Mouse (Mus musculus) limb, embryonic 11.5 days (tissue): ENCODE measurements around the gene Prelp. TPM values are rescaled to one million over a fixed set of nuclear protein-coding genes. Genes with fewer than 3 reads are reported as not detected.
"Not testable (repeated sequence)": the region's sequence is repeated elsewhere in the genome, so short reads cannot be mapped to it uniquely, and the experiment has no call there.

Experiments used
- ATAC-seq: fragments of 200-750 bp; cut with Nextera tagmentation; 2 replicates; pipeline ENCODE4 v1.8.0; 2017; ENCODE audit warnings: low read depth; ENCODE audit not compliant: insufficient number of reproducible peaks, low FRiP score, low TSS enrichment
- DNase-seq: peaks from one replicate; pipeline ENCODE4 v3.0.0-alpha.2; 2015; ENCODE audit warnings: low spot score
- H3K27ac ChIP-seq: fragments of 300-500 bp; sonication (generic); replicated peaks from 2 replicates; pipeline ENCODE4 v1.5.1; 2014; ENCODE audit warnings: low read depth, mild to moderate bottlenecking, low read length
- H3K27me3 ChIP-seq: fragments of 300-500 bp; sonication (generic); 2 replicates; pipeline ENCODE4 v1.6.1; 2014; ENCODE audit warnings: mild to moderate bottlenecking, low read length, mixed read lengths; ENCODE audit not compliant: control insufficient read depth, insufficient read depth
- H3K36me3 ChIP-seq: fragments of 300-500 bp; sonication (generic); 2 replicates; pipeline ENCODE4 v1.6.1; 2014; ENCODE audit warnings: mild to moderate bottlenecking, low read length, moderate library complexity, mixed read lengths; ENCODE audit not compliant: control insufficient read depth, insufficient read depth
- H3K4me1 ChIP-seq: fragments of 300-500 bp; sonication (generic); 2 replicates; pipeline ENCODE4 v1.6.1; 2014; ENCODE audit warnings: low read length, mixed read lengths; ENCODE audit not compliant: control insufficient read depth, insufficient read depth
- H3K4me2 ChIP-seq: fragments of 300-500 bp; sonication (generic); 2 replicates; pipeline ENCODE4 v1.6.1; 2014; ENCODE audit warnings: low read depth, mild to moderate bottlenecking, moderate library complexity; ENCODE audit not compliant: severe bottlenecking
- H3K4me3 ChIP-seq: fragments of 300-500 bp; sonication (generic); 2 replicates; pipeline ENCODE4 v1.5.1; 2014; ENCODE audit warnings: low read depth, low read length
- H3K9ac ChIP-seq: fragments of 300-500 bp; sonication (generic); 2 replicates; pipeline ENCODE4 v1.6.1; 2014; ENCODE audit warnings: mild to moderate bottlenecking, low read length
- H3K9me3 ChIP-seq: fragments of 300-500 bp; sonication (generic); 2 replicates; pipeline ENCODE4 v1.6.1; 2016; ENCODE audit warnings: low read length; ENCODE audit not compliant: control insufficient read depth
- WGBS: fragments of 180-500 bp; shearing (Covaris S2); extraction: QIAGEN DNeasy Blood & Tissue Kit; methylation state at CpG from one replicate; pipeline ENCODE4 v1.1.7; 2014; 5-methylcytosine and 5-hydroxymethylcytosine counted together
- polyA plus RNA-seq: library from polyadenylated mRNA; unstranded; fragments of >200 nt; fragmentation: Nextera tagmentation; extraction: Ambion mirVana; gene quantifications from 2 replicates; pipeline ENCODE4 v1.2.1, GENCODE M21; 2014

Gene Prelp
- polyA plus RNA-seq, 1 experiment from 2014 or later: 1.5 TPM

- not testable (repeated sequence) for H3K9ac ChIP-seq, ATAC-seq, H3K36me3 ChIP-seq, H3K27ac ChIP-seq, H3K4me3 ChIP-seq, H3K27me3 ChIP-seq, DNase-seq, H3K4me1 ChIP-seq, H3K4me2 ChIP-seq, H3K9me3 ChIP-seq
- 90% methylated on average over 3 of the region's 3 CpGs for WGBS
These were observed 41.9 kb upstream of the Prelp start for GRCm38 (mm10) chr1:133963128-133963527.

GRCm38 (mm10) chr1:133961281-133962134 is 40.3 kb upstream of the Prelp start:
- no peaks in the 10 kb centered on the region for H3K9me3 ChIP-seq
- H3K4me2 ChIP-seq: no peak overlapping the region
- H3K27me3 ChIP-seq: no peaks in the 10 kb centered on the region
- 32% methylated on average over 18 of the region's 18 CpGs for WGBS
- H3K27ac ChIP-seq: no peak overlapping the region
- H3K9ac ChIP-seq: no peak overlapping the region
- ATAC-seq: no peak
- H3K4me3 ChIP-seq: no peak overlapping the region
- no peaks in the 10 kb centered on the region for H3K36me3 ChIP-seq
- H3K4me1 ChIP-seq: peaks cover 6% of the 10 kb centered on the region
- peak; percentile 69 for DNase-seq

GRCm38 (mm10) chr1:133959521-133959920 is 38.3 kb upstream of the Prelp start:
- Histone ChIP-seq H3K27ac (no peak overlapping the region), H3K9ac (no peak overlapping the region), H3K4me1 (peaks cover 2% of the 10 kb centered on the region; the same call in 1 of the 2 replicates), H3K27me3 (no peaks in the 10 kb centered on the region), H3K36me3 (no peaks in the 10 kb centered on the region), H3K4me3 (no peak overlapping the region), H3K4me2 (no peak overlapping the region), H3K9me3 (no peaks in the 10 kb centered on the region)
- no peak for ATAC-seq
- WGBS: 67% methylated on average over 5 of the region's 5 CpGs
- no peak for DNase-seq

- Histone ChIP-seq H3K4me2 (no peak overlapping the region), H3K4me3 (no peak overlapping the region), H3K4me1 (no peaks in the 10 kb centered on the region), H3K27me3 (peaks cover 2% of the 10 kb centered on the region; the same call in 1 of the 2 replicates), H3K27ac (no peak overlapping the region), H3K36me3 (no peaks in the 10 kb centered on the region), H3K9me3 (no peaks in the 10 kb centered on the region), H3K9ac (no peak overlapping the region)
- DNase-seq (no peak), ATAC-seq (no peak)
- WGBS: 68% methylated on average over 2 of the region's 2 CpGs
These were observed 32.8 kb upstream of the Prelp start for GRCm38 (mm10) chr1:133954009-133954408.

- Histone ChIP-seq H3K9ac (no peak overlapping the region), H3K27me3 (peaks cover 2% of the 10 kb centered on the region; the same call in 1 of the 2 replicates), H3K36me3 (no peaks in the 10 kb centered on the region), H3K4me1 (no peaks in the 10 kb centered on the region), H3K4me3 (no peak overlapping the region), H3K27ac (no peak overlapping the region), H3K4me2 (no peak overlapping the region), H3K9me3 (no peaks in the 10 kb centered on the region)
- no peak for DNase-seq
- WGBS: 42% methylated on average over 9 of the region's 9 CpGs
- ATAC-seq: no peak
These were observed 32.1 kb upstream of the Prelp start for GRCm38 (mm10) chr1:133953261-133953742.

- H3K9me3 ChIP-seq: no peaks in the 10 kb centered on the region
- 69% methylated on average over 6 of the region's 6 CpGs for WGBS
- H3K4me3 ChIP-seq: no peak overlapping the region
- DNase-seq: no peak
- ATAC-seq: no peak
- no peak overlapping the region for H3K27ac ChIP-seq
- H3K36me3 ChIP-seq: no peaks in the 10 kb centered on the region
- peaks cover 2% of the 10 kb centered on the region; the same call in 1 of the 2 replicates for H3K27me3 ChIP-seq
- no peak overlapping the region for H3K4me2 ChIP-seq
- H3K9ac ChIP-seq: no peak overlapping the region
- no peaks in the 10 kb centered on the region for H3K4me1 ChIP-seq
These were observed 30.4 kb upstream of the Prelp start for GRCm38 (mm10) chr1:133951598-133951997.

GRCm38 (mm10) chr1:133950061-133950782 is 29.0 kb upstream of the Prelp start:
- no peaks in the 10 kb centered on the region for H3K4me1 ChIP-seq
- ATAC-seq: no peak
- H3K27me3 ChIP-seq: peaks cover 2% of the 10 kb centered on the region; the same call in 1 of the 2 replicates
- WGBS: 66% methylated on average over 7 of the region's 7 CpGs
- DNase-seq: no peak
- no peaks in the 10 kb centered on the region for H3K36me3 ChIP-seq
- H3K4me2 ChIP-seq: no peak overlapping the region
- no peak overlapping the region for H3K4me3 ChIP-seq
- no peak overlapping the region for H3K9ac ChIP-seq
- H3K9me3 ChIP-seq: no peaks in the 10 kb centered on the region
- no peak overlapping the region for H3K27ac ChIP-seq

GRCm38 (mm10) chr1:133945106-133945505 is 23.9 kb upstream of the Prelp start:
- Histone ChIP-seq H3K36me3 (no peaks in the 10 kb centered on the region), H3K27me3 (no peaks in the 10 kb centered on the region), H3K4me1 (peaks cover 9% of the 10 kb centered on the region), H3K4me2 (no peak overlapping the region), H3K27ac (no peak overlapping the region), H3K4me3 (no peak overlapping the region), H3K9ac (no peak overlapping the region), H3K9me3 (no peaks in the 10 kb centered on the region; the same call in 1 of the 2 replicates)
- no peak for DNase-seq
- ATAC-seq: no peak
- 88% methylated on average over 3 of the region's 3 CpGs for WGBS
